Mouse (Mus musculus) midbrain, embryonic 11.5 days (tissue): Measurements from ENCODE around the gene Tent4b. TPM values are rescaled to one million over a fixed set of nuclear protein-coding genes. Genes with fewer than 3 reads are reported as not detected.

Experiments
- ATAC-seq: fragments of 200-750 bp; cut with Nextera tagmentation; 2 replicates; pipeline ENCODE4 v1.8.0; 2017; ENCODE audit warnings: moderate TSS enrichment, moderate library complexity; ENCODE audit not compliant: low FRiP score
- DNase-seq: peaks from one replicate; pipeline ENCODE4 v3.0.0; 2015; ENCODE audit warnings: low spot score; ENCODE audit errors: missing footprints
- H3K27ac ChIP-seq: fragments of 300-500 bp; sonication (generic); 2 replicates; pipeline ENCODE4 v1.5.1; 2014; ENCODE audit warnings: low read depth, low read length
- H3K27me3 ChIP-seq: fragments of 300-500 bp; sonication (generic); 2 replicates; pipeline ENCODE4 v1.6.1; 2014; ENCODE audit warnings: mild to moderate bottlenecking, low read length, moderate library complexity, mixed read lengths; ENCODE audit not compliant: control insufficient read depth, insufficient read depth
- H3K36me3 ChIP-seq: fragments of 300-500 bp; sonication (generic); 2 replicates; pipeline ENCODE4 v1.6.1; 2014; ENCODE audit warnings: mild to moderate bottlenecking, low read length, moderate library complexity, mixed read lengths; ENCODE audit not compliant: control insufficient read depth, insufficient read depth
- H3K4me1 ChIP-seq: fragments of 300-500 bp; sonication (generic); 2 replicates; pipeline ENCODE4 v1.6.1; 2014; ENCODE audit warnings: low read length; ENCODE audit not compliant: control insufficient read depth, insufficient read depth
- H3K4me2 ChIP-seq: fragments of 300-500 bp; sonication (generic); 2 replicates; pipeline ENCODE4 v1.6.1; 2014; ENCODE audit warnings: mild to moderate bottlenecking, moderate library complexity
- H3K4me3 ChIP-seq: fragments of 300-500 bp; sonication (generic); 2 replicates; pipeline ENCODE4 v1.5.1; 2014; ENCODE audit warnings: low read depth, low read length
- H3K9ac ChIP-seq: fragments of 300-500 bp; sonication (generic); 2 replicates; pipeline ENCODE4 v1.6.1; 2014; ENCODE audit warnings: low read length
- H3K9me3 ChIP-seq: fragments of 300-500 bp; sonication (generic); 2 replicates; pipeline ENCODE4 v1.6.1; 2016; ENCODE audit warnings: low read length; ENCODE audit not compliant: control insufficient read depth
- WGBS: fragments of 180-500 bp; shearing (Covaris S2); extraction: QIAGEN DNeasy Blood & Tissue Kit; methylation state at CpG from one replicate; pipeline ENCODE4 v1.1.7; 2014; 5-methylcytosine and 5-hydroxymethylcytosine counted together
- polyA plus RNA-seq: library from polyadenylated mRNA; unstranded; fragments of >200 nt; fragmentation: Nextera tagmentation; extraction: Ambion mirVana; gene quantifications from 2 replicates; pipeline ENCODE4 v1.2.1, GENCODE M21; 2014

Tent4b gene
- polyA plus RNA-seq, 1 experiment from 2014 or later = 12.5 TPM

GRCm38 (mm10) chr8:88305814-88306213 is 106.8 kb downstream of the Tent4b start:
- Histone ChIP-seq H3K4me3 (no peak overlapping the region), H3K36me3 (no peaks in the 10 kb centered on the region), H3K4me1 (0 out of 2 replicates have a peak, but pooled peaks cover 7% of the 10 kb centered on the region), H3K9ac (no peak overlapping the region), H3K27ac (no peak overlapping the region), H3K27me3 (no peaks in the 10 kb centered on the region), H3K9me3 (no peaks in the 10 kb centered on the region), H3K4me2 (no peak overlapping the region)
- DNase-seq (no peak), ATAC-seq (no peak)
- 86% methylated on average over 4 of the region's 4 CpGs for whole genome bisulfite sequencing

- H3K36me3 ChIP-seq = no peaks in the 10 kb centered on the region
- H3K4me2 ChIP-seq = no peak overlapping the region
- H3K4me1 ChIP-seq = 0 out of 2 replicates have a peak, but pooled peaks cover 7% of the 10 kb centered on the region
- no peaks in the 10 kb centered on the region for H3K27me3 ChIP-seq
- 73% methylated on average over 14 of the region's 14 CpGs for WGBS
- no peak for DNase-seq
- no peak overlapping the region for H3K9ac ChIP-seq
- H3K9me3 ChIP-seq = no peaks in the 10 kb centered on the region
- H3K4me3 ChIP-seq = no peak overlapping the region
- no peak overlapping the region for H3K27ac ChIP-seq
- no peak for ATAC-seq
Observed at GRCm38 (mm10) chr8:88306511-88306910, 107.5 kb downstream of the Tent4b start.

- ATAC-seq = no peak
Observed at GRCm38 (mm10) chr8:88307736-88308135, 108.7 kb downstream of the Tent4b start.

More at GRCm38 (mm10) chr8:88307736-88308135, 108.7 kb downstream of the Tent4b start:
- H3K27ac ChIP-seq = no peak overlapping the region
- H3K4me2 ChIP-seq = no peak overlapping the region
- no peak overlapping the region for H3K4me3 ChIP-seq
- H3K36me3 ChIP-seq = no peaks in the 10 kb centered on the region
- no peaks in the 10 kb centered on the region for H3K27me3 ChIP-seq
- H3K9ac ChIP-seq = no peak overlapping the region
- 80% methylated on average over 4 of the region's 4 CpGs for WGBS
- no peaks in the 10 kb centered on the region for H3K4me1 ChIP-seq
- H3K9me3 ChIP-seq = no peaks in the 10 kb centered on the region
- DNase-seq = no peak

Other genes with a start within 250 kb of the Tent4b start
- 40.3 and 43.4 TPM in 2 replicates for gene Zfp423, start 239.6 kb upstream of the Tent4b start, polyA plus RNA-seq
- gene Cnep1r1, start 80.4 kb upstream of the Tent4b start, polyA plus RNA-seq = 34.5 and 35.6 TPM in 2 replicates
- 45.6 and 46.0 TPM in 2 replicates for gene Heatr3, start 61.4 kb upstream of the Tent4b start, polyA plus RNA-seq
- 1.8 and 2.1 TPM in 2 replicates for gene Adcy7, start 73.2 kb downstream of the Tent4b start, polyA plus RNA-seq
- gene Brd7, start 163.0 kb downstream of the Tent4b start, polyA plus RNA-seq = 85.7 and 89.2 TPM in 2 replicates